Mouse (Mus musculus): ENCODE measurements around the gene Lhfpl2.
A peak's percentile ranks its signal among the peaks of the same experiment; 100 is the strongest.

Gene Lhfpl2

DNA sequence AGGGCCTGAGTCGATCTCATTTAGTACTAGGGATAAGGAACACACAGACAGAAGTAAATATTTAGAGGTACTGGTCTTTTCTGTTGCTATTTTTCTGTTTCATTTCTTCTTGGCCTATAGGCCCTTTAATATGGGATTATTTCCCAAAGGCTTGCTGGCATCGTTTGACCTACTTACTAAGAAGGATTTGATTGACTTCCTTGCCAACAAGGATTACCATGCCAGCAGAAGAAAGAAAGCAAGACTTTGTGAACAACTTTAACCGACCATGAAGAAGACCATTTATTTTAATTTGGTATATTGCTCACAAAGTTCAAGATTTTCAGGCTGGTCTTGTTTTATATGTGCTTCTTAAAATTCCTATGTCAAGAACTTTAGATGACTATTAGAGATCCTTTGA, 42.8 kb downstream of the Lhfpl2 start:
- DNase-seq: no peak

GRCm38 (mm10) chr13:94101020-94101571, 43.5 kb downstream of the Lhfpl2 start:
- no peak for DNase-seq

GRCm38 (mm10) chr13:94104866-94105475, 47.4 kb downstream of the Lhfpl2 start:
- no peak for DNase-seq

GRCm38 (mm10) chr13:94106431-94106830, 48.8 kb downstream of the Lhfpl2 start:
- no peak for DNase-seq

- no peak for DNase-seq
Measured at GRCm38 (mm10) chr13:94106983-94107382, 49.4 kb downstream of the Lhfpl2 start.

GRCm38 (mm10) chr13:94110556-94110955, 53.0 kb downstream of the Lhfpl2 start:
- DNase-seq: no peak

- DNase-seq: peak; percentile 50
Measured at GRCm38 (mm10) chr13:94115476-94115875, 57.9 kb downstream of the Lhfpl2 start.

GRCm38 (mm10) chr13:94116705-94117410, 59.3 kb downstream of the Lhfpl2 start:
- DNase-seq: no peak

- DNase-seq: no peak
Measured at GRCm38 (mm10) chr13:94117522-94117921, 59.9 kb downstream of the Lhfpl2 start.

DNA sequence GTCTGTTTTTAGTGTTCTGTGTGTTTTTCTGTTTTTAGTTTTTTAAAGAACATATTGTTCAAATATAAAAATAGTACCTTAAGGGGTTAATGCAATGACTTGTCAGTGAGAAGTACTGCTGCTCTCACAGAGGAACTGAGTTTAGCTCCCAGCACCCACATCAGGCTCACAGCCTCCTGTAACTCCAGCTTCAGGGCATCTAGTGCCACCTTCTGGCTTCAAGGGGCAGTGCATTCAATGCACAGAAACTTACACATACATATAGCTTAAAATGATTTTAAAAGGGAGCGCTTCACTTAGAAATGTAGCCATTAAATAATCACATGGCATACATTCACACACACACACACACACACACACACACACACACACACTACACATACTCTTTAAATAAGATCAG, 60.5 kb downstream of the Lhfpl2 start:
- DNase-seq: no peak

GRCm38 (mm10) chr13:94119309-94119708, 61.7 kb downstream of the Lhfpl2 start:
- DNase-seq: no peak

GRCm38 (mm10) chr13:94122703-94123592, 65.4 kb downstream of the Lhfpl2 start:
- peak; percentile 54 for DNase-seq

GRCm38 (mm10) chr13:94130394-94130793, 72.8 kb downstream of the Lhfpl2 start:
- DNase-seq: no peak

DNA sequence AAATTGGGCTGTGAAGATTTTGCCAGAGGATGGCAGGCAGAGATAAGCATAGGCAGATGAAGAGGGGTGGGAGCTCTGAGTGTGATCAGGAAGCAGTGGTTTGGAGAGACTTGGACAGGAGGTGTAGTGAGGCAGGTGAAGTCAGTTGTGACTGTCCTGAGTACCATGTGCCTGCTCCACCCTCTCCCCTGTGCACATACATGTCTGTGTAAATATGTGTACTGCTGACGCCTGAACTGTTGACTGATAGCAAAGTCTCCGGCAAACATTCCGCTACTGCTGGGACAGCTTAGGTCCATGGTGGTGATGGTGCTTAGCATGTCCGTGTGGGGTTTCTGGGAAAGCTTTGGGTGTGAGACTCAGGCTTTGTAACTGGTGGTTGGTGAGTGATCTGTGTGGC, 73.5 kb downstream of the Lhfpl2 start:
- no peak for DNase-seq

DNA sequence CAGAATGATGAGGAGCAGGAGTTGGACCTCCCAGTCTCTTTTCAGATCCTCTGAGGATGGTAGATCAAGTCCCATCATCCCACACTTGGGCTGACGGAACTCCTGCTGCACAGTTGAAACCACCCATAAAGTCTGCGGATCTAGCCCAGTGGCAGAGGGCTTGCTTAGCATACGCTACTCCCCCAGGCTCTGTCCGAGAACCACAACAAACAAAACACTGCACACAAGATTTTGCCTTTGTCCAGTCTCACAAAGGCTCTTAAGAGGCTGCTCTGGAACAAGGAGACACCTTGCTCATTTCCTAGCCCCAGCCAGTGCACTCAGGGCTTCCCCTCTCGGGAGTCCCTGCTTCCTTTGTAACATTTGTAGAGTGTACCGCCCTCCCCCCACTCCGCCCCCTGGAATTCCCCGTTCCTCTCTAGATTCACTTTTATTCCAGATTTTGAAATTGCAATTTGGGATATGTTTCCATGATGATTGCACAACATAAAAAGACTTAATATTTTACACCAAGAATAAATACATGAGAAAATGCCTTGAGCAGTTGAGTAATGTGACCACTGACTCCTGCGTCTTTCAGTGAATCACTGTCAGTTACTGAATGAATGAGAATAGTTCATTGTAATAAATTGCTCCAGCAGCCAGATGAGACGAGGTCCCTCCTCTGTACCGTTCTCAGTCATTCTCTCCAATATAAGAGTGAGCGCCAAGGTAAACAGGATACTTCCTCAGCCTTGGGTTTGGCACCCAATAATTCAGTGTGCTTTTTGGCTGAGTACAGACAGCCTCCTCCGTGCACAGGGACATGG, 74.8 kb downstream of the Lhfpl2 start:
- peak; percentile 60 for DNase-seq

DNA sequence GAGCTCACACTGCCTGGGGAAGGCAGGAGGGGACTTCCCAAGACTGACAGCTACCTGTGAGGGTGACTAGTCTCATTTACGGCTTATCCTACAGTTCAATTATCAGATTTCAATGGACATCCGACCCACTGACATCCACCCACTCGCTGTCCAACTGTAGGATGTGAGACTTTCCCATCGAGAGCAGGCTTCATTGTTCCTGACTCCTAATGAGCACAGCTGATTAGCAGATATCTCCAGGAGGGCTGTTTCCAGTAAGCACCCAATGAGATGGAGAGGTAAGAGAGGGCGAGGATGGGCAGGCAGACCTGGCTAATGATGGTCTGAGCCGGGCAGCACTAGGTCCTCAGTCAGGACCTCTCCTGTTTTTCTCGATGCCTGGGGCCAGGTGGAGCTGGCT, 77.0 kb downstream of the Lhfpl2 start:
- DNase-seq: no peak

GRCm38 (mm10) chr13:94135180-94135579, 77.6 kb downstream of the Lhfpl2 start:
- peak; percentile 39 for DNase-seq

- DNase-seq: peak; percentile 53
Measured at GRCm38 (mm10) chr13:94139713-94140445, 82.3 kb downstream of the Lhfpl2 start.

DNA sequence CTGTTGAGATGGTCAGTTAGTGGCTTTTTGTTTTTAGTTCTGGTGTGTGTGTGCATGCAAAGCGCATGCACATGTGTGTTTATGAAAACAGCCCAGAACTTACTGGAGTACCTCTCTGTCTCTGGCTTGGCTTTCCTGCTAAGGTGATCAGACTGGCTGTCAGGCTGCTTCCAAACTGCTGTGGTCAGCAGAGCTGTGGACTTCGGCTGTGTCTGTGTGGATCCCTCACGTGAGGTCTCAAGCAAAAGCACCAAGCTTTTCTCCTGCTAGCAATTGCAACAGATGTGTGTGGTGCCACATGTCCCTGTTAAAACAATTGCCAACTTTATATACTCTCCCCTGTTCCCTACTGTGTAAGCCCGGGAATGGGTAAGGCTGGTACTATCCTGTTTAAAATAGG, 82.8 kb downstream of the Lhfpl2 start:
- DNase-seq: no peak

DNA sequence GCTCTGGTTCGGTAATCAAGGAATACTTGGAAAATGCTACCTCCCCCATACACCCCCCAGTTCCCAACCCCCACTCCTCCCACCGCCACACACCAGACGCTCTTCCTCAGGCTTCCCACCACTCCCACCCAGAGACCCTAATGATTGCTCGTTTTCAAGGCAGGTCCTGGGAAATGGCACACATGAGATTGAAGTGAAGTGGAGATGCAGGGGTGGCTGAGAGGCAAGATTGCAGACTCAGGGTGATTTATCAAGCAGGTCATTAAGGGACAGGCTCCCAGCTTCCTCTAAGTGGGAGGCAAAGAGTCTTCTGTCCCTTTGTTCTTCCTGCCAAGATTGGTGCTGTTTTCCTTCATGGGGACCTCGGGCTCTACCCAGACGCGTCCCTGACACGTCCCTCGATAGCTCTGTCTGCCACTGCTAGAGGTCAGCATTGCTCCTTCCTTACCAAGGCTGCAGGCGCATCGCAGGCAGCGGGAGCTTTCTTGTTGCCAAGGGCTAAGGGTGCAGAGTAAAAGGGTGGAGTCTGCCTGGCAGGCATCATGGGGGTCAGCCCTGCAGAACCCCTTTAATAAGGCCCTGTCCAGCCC, 85.6 kb downstream of the Lhfpl2 start:
- peak; percentile 70 for DNase-seq

- DNase-seq: no peak
Measured at GRCm38 (mm10) chr13:94144451-94144850, 86.9 kb downstream of the Lhfpl2 start.

Measured in lung, postnatal 10 days (tissue).